Mouse (Mus musculus): ENCODE results near the gene Gm128.
A peak's percentile ranks its signal among the peaks of the same experiment; 100 is the strongest.

The Gm128 gene

DNA sequence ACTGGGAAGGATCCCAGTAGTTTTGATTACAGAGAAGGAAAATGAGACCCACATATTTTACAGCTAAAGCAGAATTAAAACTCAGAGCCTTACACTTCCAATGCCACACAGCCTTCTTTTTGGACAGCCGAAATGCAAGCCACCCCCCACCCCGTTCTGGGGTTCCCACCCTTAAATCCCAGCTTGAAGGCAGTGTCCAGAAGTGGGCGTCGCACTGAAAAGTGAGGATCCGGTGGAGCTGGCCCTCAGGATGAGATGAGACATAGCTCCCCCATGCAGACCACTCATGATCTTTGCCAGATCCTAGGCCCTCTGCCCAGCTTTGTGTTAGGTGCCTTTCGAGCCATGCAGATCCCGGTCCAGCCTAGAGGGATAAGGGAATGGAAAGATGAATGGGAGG is at the start of gene Gm128:
TSS of gene Gm128 (minus strand) at position 101 of the 400 bp plus-strand sequence.
- DNase-seq (ENCODE audit: low spot score) = no peak

DNA sequence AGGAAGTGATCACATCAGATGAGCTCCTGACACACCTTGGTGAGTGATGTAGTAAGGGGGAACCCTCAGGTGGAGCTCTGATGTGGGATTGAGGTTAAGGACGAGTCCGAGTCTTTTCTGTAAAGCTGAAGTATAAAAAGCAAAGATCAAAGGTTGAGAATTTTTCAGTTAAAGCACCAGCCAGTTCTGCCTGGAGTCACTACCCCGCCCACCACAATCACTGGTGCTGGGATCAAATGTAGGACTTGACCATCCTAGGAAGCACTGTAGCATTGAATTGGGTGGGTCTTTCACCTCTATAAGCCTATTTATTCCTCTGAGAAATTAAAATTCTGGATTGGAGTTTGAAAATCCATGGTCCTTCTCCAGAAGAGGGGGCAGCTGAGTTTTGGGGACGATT is 49.6 kb upstream of the Gm128 start:
- no peak for DNase-seq (ENCODE audit: low spot score)

GRCm38 (mm10) chr3:95290156-95290555 is 48.8 kb upstream of the Gm128 start:
- no peak for DNase-seq (ENCODE audit: low spot score)

- DNase-seq (ENCODE audit: low spot score) = no peak
Observed at GRCm38 (mm10) chr3:95289419-95289818, 48.0 kb upstream of the Gm128 start.

DNA sequence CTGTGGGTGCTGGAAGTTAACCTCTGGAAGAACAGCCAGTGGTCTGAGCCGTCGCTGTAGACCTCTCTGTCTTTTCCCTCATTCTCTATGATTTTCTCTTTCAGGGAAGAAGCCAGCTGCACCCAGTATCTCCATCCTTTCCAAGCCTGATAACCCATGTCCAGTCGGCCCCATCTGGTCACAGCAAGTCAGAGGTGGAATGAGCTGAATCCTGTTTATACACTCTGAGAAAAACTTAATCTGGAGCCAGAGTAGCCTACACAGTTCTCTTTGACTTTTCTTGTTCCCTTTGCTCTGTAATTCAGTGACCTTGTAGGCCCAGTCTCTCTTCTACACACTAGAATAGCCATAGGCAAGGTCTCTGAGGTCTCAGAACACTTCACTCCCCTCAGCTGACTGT is 46.1 kb upstream of the Gm128 start:
- DNase-seq (ENCODE audit: low spot score) = no peak

GRCm38 (mm10) chr3:95286510-95286909 is 45.1 kb upstream of the Gm128 start:
- DNase-seq (ENCODE audit: low spot score) = no peak

DNA sequence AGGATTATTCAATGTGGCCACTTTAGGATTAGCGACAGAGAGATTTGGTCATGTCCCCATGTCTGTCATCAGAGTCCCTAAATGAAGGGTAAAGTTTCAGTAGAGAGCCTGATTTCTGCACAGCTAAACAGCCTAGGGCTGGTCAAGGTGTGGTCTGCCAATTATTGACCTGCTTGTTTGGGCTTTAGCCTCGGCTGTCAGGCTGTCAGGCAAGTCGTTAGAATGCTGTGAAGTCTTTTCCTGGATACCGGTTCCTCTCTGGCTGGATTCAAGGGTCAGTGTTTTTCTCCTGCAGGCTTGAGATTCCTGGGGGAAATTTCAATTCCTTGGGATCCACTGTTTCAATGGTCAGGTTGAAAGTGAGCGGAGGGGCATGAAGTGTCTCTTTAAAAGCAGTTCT is 44.6 kb upstream of the Gm128 start:
- no peak for DNase-seq (ENCODE audit: low spot score)

- DNase-seq (ENCODE audit: low spot score) = no peak
Observed at GRCm38 (mm10) chr3:95285390-95285789, 44.0 kb upstream of the Gm128 start.

GRCm38 (mm10) chr3:95284501-95285281 is 43.3 kb upstream of the Gm128 start:
- DNase-seq (ENCODE audit: low spot score) = no peak

DNA sequence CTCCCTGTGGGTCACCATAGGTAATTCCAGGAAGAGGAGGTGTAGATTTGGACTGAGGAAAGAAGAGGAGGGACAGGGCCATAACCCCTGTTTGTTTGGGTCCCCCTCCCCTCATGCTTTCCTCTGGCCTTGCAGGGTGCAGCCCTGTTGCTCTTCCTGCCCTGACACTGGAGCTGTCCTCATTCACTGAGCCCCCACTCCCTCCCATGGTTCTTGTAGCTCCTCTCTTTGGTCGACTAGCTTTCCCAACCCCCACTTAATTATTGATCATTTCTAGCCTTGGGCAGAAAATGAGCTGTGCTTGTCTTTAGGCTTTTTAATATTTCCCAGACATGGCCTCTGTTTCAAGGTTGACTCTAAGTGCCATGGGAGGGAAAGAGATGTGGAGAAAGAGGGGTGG is 42.7 kb upstream of the Gm128 start:
- DNase-seq (ENCODE audit: low spot score) = no peak

DNA sequence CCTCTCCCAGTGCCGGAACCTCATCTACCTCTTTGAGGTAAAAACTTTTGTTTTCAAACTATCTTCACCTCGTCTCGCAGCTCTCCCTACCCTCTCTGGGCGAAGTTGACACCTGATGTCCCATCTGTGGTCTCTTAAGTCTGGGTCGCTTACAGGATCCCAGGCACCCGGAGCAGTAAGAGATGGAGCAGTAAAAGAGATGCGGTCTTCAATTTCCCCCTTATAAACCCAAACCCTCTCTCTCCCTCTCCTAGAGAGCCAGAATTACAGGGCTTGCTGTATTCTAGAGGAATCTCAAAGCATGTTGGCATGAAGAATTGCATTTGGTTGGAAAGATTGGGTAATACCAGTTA is 42.2 kb upstream of the Gm128 start:
- DNase-seq (ENCODE audit: low spot score) = no peak

GRCm38 (mm10) chr3:95282865-95283588 is 41.6 kb upstream of the Gm128 start:
- no peak for DNase-seq (ENCODE audit: low spot score)

DNA sequence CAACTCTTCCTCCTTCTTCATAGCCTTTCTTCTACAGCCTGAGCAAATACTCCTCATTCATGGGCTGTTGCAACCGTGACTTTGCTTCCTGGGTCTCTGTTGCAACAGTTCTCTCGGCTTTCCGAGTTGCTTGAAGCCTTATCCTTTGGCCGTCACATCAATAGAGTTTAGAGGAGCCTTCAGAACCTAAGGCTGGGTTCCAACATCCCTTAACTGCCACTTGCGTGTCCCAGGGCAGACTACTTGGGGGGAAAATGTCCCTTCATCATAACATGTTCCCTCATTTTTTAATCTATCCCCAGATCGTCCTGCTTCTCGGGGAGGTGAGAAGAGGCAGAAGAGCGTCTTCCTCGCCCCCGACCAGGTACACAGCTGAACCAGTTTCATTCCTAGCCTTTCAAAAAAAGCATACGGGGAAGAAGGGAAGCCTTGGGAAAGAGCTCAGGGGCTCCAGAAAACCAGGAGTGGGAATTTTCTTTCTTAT is 41.0 kb upstream of the Gm128 start:
- no peak for DNase-seq (ENCODE audit: low spot score)

DNA sequence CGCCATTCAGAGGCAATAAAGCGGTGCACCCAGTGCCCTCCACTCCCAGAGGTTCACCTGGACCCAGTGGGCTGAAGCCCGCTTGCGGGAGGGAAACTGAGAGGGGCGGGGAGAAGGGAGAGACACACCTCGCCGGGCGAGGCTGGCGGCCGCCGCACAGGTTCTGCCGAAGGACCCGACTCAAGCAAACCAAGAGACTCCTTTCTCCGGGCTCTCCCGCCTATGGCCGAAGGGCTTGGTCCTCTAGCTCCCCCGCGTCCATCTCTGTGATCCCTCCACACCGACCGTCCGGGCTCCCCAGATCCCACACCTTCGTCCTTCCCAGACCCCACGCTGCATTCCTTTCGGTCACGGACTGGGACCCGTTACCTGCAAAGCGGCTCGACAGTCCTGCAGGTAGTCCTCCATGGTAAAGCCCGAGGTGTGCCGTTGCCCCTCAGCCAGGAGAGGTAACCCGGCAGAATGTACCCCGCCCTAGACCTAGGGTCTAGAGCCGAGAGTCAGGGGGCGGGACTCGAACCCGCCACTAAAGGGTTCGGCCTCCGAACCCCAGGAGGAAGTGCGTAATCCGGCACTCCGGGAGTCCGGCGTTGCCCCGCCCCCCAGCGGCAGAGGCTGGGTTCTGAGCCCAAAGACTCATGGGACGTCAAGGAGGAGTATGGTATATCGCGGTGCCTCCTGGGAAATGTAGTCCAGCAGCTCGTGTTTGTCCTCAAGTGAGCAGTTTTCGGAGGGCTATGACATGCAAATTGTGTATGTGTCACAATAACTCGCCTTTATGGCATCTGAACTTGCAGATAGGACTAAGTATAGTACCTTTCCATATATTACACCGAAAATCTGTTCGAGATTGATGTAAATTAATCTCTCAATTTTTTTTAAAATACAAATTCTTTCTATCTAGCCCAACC is 40.1 kb upstream of the Gm128 start, which contains the start of the genes Mindy1 and Prune1:
TSS of gene Mindy1 (plus strand) at position 130 of the 911 bp plus-strand sequence.
TSS of gene Prune1 (minus strand) at position 861 of the 911 bp plus-strand sequence.
- peak; percentile 92 for DNase-seq (ENCODE audit: low spot score)

DNA sequence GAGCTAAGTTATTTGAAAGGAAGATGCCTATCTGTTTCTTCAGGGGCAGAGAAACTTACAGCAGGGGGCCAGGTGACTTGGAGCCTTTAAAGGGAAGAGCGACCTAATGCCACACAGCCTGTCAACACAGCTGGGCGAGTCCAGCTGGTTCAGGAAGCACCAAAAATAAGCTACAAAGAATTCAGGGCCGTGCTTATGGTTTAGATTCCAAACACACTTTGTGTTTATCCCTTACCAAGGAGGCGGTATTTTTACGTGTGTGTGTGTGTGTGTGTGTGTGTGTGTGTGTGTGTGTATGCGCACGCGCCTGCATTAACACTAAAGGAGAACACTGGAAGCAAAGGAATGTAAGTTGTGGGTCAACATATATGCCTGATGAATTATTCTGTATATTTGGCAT is 39.3 kb upstream of the Gm128 start:
- no peak for DNase-seq (ENCODE audit: low spot score)

- no peak for DNase-seq (ENCODE audit: low spot score)
Observed at GRCm38 (mm10) chr3:95277149-95277551, 35.8 kb upstream of the Gm128 start.

DNA sequence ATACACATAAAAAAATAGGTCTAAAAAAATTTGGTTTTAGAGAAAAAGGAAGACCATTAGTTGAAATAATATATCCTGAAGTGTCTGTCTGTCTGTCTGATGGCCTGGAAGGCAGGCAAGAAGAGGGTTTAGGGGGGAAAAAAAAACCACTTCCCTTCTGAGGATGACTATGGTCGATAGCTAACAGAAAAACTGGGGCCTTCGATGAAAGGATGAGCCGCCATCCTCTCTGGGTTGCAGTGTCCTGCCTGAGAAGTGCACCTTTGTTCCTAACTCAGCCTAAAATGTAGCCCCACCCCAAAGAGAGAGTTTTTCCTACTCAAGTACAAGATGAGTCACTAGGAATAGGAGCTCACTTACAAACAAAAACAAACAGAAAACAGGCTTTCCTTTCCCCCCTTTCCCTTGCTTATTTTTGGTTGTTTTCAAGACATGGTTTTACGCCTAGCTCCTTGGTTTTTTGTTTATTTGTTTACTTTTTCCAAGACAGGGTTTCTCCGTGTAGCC is 35.1 kb upstream of the Gm128 start:
- DNase-seq (ENCODE audit: low spot score) = no peak

- no peak for DNase-seq (ENCODE audit: low spot score)
Observed at GRCm38 (mm10) chr3:95275161-95275560, 33.8 kb upstream of the Gm128 start.

DNA sequence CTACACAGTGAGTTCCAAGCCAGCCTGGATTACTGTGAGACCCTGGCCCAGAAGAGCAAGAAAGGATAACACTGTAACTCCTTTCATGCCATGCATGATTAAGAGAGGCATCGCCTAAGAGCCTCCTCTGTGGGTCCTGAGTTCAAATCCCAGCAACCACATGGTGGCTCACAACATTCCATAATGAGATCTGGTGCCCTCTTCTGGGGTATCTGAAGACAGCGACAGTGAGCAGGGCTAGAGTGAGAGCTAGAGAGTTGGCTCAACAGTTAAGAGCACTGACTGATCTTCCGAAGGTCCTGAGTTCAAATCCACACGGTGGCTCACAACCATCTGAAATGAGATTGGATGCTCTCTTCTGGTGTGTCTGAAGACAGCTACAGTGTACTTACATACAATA is 33.1 kb upstream of the Gm128 start:
- DNase-seq (ENCODE audit: low spot score) = no peak

- no peak for DNase-seq (ENCODE audit: low spot score)
Observed at GRCm38 (mm10) chr3:95273471-95273870, 32.1 kb upstream of the Gm128 start.

- DNase-seq (ENCODE audit: low spot score) = no peak
Observed at GRCm38 (mm10) chr3:95270766-95271364, 29.5 kb upstream of the Gm128 start.

GRCm38 (mm10) chr3:95269789-95270188 is 28.4 kb upstream of the Gm128 start:
- DNase-seq (ENCODE audit: low spot score) = no peak
